Mouse (Mus musculus) heart, embryonic 11.5 days (tissue): ENCODE results near the gene Hist1h3f. TPM values are rescaled to one million over a fixed set of nuclear protein-coding genes. Genes with fewer than 3 reads are reported as not detected.
"Not testable (repeated sequence)": the region's sequence is repeated elsewhere in the genome, so short reads cannot be mapped to it uniquely, and the experiment has no call there.

Source experiments
- ATAC-seq: fragments of 200-750 bp; cut with Nextera tagmentation; replicated peaks from 2 replicates; pipeline ENCODE4 v1.8.0; 2017; ENCODE audit warnings: moderate library complexity; ENCODE audit not compliant: insufficient number of reproducible peaks, low FRiP score, low TSS enrichment
- H3K27ac ChIP-seq: fragments of 300-500 bp; sonication (generic); 2 replicates; pipeline ENCODE4 v1.5.1; 2014; ENCODE audit warnings: mild to moderate bottlenecking, low read depth, low read length
- H3K27me3 ChIP-seq: fragments of 300-500 bp; sonication (generic); 2 replicates; pipeline ENCODE4 v1.6.1; 2014; ENCODE audit warnings: mild to moderate bottlenecking, low read length, mixed read lengths; ENCODE audit not compliant: control insufficient read depth, insufficient read depth
- H3K36me3 ChIP-seq: fragments of 300-500 bp; sonication (generic); 2 replicates; pipeline ENCODE4 v1.6.1; 2014; ENCODE audit warnings: mild to moderate bottlenecking, low read length, moderate library complexity, mixed read lengths; ENCODE audit not compliant: control insufficient read depth, insufficient read depth
- H3K4me1 ChIP-seq: fragments of 300-500 bp; sonication (generic); 2 replicates; pipeline ENCODE4 v1.6.1; 2014; ENCODE audit warnings: low read length; ENCODE audit not compliant: control insufficient read depth, insufficient read depth
- H3K4me2 ChIP-seq: fragments of 300-500 bp; sonication (generic); 2 replicates; pipeline ENCODE4 v1.6.1; 2014; ENCODE audit warnings: mild to moderate bottlenecking, moderate library complexity
- H3K4me3 ChIP-seq: fragments of 300-500 bp; sonication (generic); 2 replicates; pipeline ENCODE4 v1.5.1; 2014; ENCODE audit warnings: low read depth, low read length
- H3K9ac ChIP-seq: fragments of 300-500 bp; sonication (generic); 2 replicates; pipeline ENCODE4 v1.6.1; 2014; ENCODE audit warnings: mild to moderate bottlenecking, low read depth, low read length, moderate library complexity
- H3K9me3 ChIP-seq: fragments of 300-500 bp; sonication (generic); replicated peaks from 2 replicates; pipeline ENCODE4 v1.6.1; 2016; ENCODE audit warnings: low read length; ENCODE audit not compliant: control insufficient read depth
- WGBS: fragments of 180-500 bp; shearing (Covaris S2); extraction: QIAGEN DNeasy Blood & Tissue Kit; methylation state at CpG from one replicate; pipeline ENCODE4 v1.1.7; 2014; ENCODE audit not compliant: insufficient replicate concordance; 5-methylcytosine and 5-hydroxymethylcytosine counted together
- polyA plus RNA-seq: library from polyadenylated mRNA; unstranded; fragments of >200 nt; fragmentation: Nextera tagmentation; extraction: Ambion mirVana; gene quantifications from 2 replicates; pipeline ENCODE4 v1.2.1, GENCODE M21; 2014

Gene Hist1h3f
- polyA plus RNA-seq, 1 experiment from 2014 or later: 0.19 TPM

- 95% methylated on average over 1 of the region's 1 CpGs for WGBS
- Histone ChIP-seq H3K4me2 (no peak overlapping the region), H3K9me3 (no peaks in the 10 kb centered on the region), H3K36me3 (no peaks in the 10 kb centered on the region), H3K4me1 (peaks cover 14% of the 10 kb centered on the region; the same call in 1 of the 2 replicates), H3K9ac (no peak overlapping the region), H3K4me3 (no peak overlapping the region), H3K27ac (no peak overlapping the region), H3K27me3 (no peaks in the 10 kb centered on the region)
- no peak for ATAC-seq
Measured at GRCm38 (mm10) chr13:23577835-23578234, 34.0 kb downstream of the Hist1h3f start.

GRCm38 (mm10) chr13:23581408-23582218, 37.8 kb downstream of the Hist1h3f start, which contains the start of gene Hist1h4d:
Hist1h4d (plus strand) TSS chr13:23581598.
- no peaks in the 10 kb centered on the region for H3K9me3 ChIP-seq
- H3K27ac ChIP-seq: peak within 1 kb of the TSS; percentile 91
- peak within 1 kb of the TSS; percentile 85 for H3K4me2 ChIP-seq
- under 1% methylated on average over 43 of the region's 43 CpGs for WGBS
- peaks cover 17% of the 10 kb centered on the region; the same call in 1 of the 2 replicates for H3K4me1 ChIP-seq
- H3K36me3 ChIP-seq: no peaks in the 10 kb centered on the region
- peak; percentile 83 for ATAC-seq
- H3K27me3 ChIP-seq: no peaks in the 10 kb centered on the region
- peak within 1 kb of the TSS; percentile 84 for H3K9ac ChIP-seq
- peak within 1 kb of the TSS; percentile 49 for H3K4me3 ChIP-seq

- Histone ChIP-seq H3K4me3 (peak overlapping the region; percentile 49), H3K9me3 (no peaks in the 10 kb centered on the region), H3K4me1 (peaks cover 18% of the 10 kb centered on the region; the same call in 1 of the 2 replicates), H3K9ac (peak overlapping the region; percentile 84), H3K27me3 (no peaks in the 10 kb centered on the region), H3K27ac (peak overlapping the region; percentile 91), H3K36me3 (no peaks in the 10 kb centered on the region), H3K4me2 (peak overlapping the region; percentile 85)
- WGBS: 11% methylated on average over 6 of the region's 6 CpGs
- no peak for ATAC-seq
Measured at GRCm38 (mm10) chr13:23582219-23583056, 38.6 kb downstream of the Hist1h3f start.

GRCm38 (mm10) chr13:23583387-23584068, 39.7 kb downstream of the Hist1h3f start:
- Histone ChIP-seq H3K36me3 (no peaks in the 10 kb centered on the region), H3K4me1 (peaks cover 18% of the 10 kb centered on the region; the same call in 1 of the 2 replicates), H3K4me2 (peak overlapping the region; percentile 37), H3K27me3 (no peaks in the 10 kb centered on the region), H3K27ac (peak overlapping the region; percentile 91), H3K4me3 (no peak overlapping the region; the same call in 1 of the 2 replicates), H3K9me3 (no peaks in the 10 kb centered on the region), H3K9ac (0 out of 2 replicates have a peak overlapping the region, but pooled peaks have one; percentile 34)
- no peak for ATAC-seq

- H3K27me3 ChIP-seq: no peaks in the 10 kb centered on the region
- H3K27ac ChIP-seq: peak overlapping the region; percentile 96
- H3K4me1 ChIP-seq: peaks cover 18% of the 10 kb centered on the region; the same call in 1 of the 2 replicates
- no peak for ATAC-seq
- H3K9ac ChIP-seq: peak overlapping the region; percentile 80
- peak overlapping the region; percentile 69 for H3K4me2 ChIP-seq
- H3K9me3 ChIP-seq: no peaks in the 10 kb centered on the region
- H3K36me3 ChIP-seq: no peaks in the 10 kb centered on the region
- H3K4me3 ChIP-seq: peak overlapping the region; percentile 38
Measured at GRCm38 (mm10) chr13:23584331-23584730, 40.5 kb downstream of the Hist1h3f start.

- Histone ChIP-seq H3K9ac (peak overlapping the region; percentile 80), H3K9me3 (no peaks in the 10 kb centered on the region), H3K27ac (peak overlapping the region; percentile 96), H3K27me3 (no peaks in the 10 kb centered on the region), H3K4me2 (peak overlapping the region; percentile 69), H3K4me3 (peak overlapping the region; percentile 38), H3K4me1 (peaks cover 18% of the 10 kb centered on the region; the same call in 1 of the 2 replicates), H3K36me3 (no peaks in the 10 kb centered on the region)
- WGBS: under 1% methylated on average over 21 of the region's 21 CpGs
- ATAC-seq: no peak
Measured at GRCm38 (mm10) chr13:23585029-23585441, 41.2 kb downstream of the Hist1h3f start.

- Histone ChIP-seq H3K4me1 (peaks cover 18% of the 10 kb centered on the region; the same call in 1 of the 2 replicates), H3K27ac (peak overlapping the region; percentile 96), H3K4me3 (peak overlapping the region; percentile 38), H3K4me2 (peak overlapping the region; percentile 69), H3K9ac (peak overlapping the region; percentile 80)
- H3K36me3 ChIP-seq, H3K9me3 ChIP-seq, H3K27me3 ChIP-seq: not testable (repeated sequence)
- ATAC-seq: peak; percentile 83
- WGBS: under 1% methylated on average over 21 of the region's 36 CpGs
Measured at GRCm38 (mm10) chr13:23585442-23586098, 41.7 kb downstream of the Hist1h3f start.
